In genomic region chr10:55424943-55425342, GRCm38 (mm10) we compare ENCODE assay signal across 12 mouse cellular contexts.
"Had no signal": no experiment of that assay in that cellular context is flagged by ENCODE, and none has a peak within 500 bp of the region (broad histone marks: within the 10 kb centered on the region; RNA-seq: fewer than 3 reads in every experiment).

No protein-coding gene starts in this region.

- H3K27me3 ChIP-seq: kidney, embryonic 15.5 days; limb, embryonic 12.5 days; liver, embryonic 12.5 days; midbrain, embryonic 12.5 days had no signal

- H3K36me3 ChIP-seq: kidney, embryonic 15.5 days; limb, embryonic 12.5 days; liver, embryonic 12.5 days; midbrain, embryonic 12.5 days had no signal

- H3K27ac ChIP-seq: kidney, embryonic 15.5 days; limb, embryonic 12.5 days; liver, embryonic 12.5 days; midbrain, embryonic 12.5 days had no signal

- H3K4me3 ChIP-seq: kidney, embryonic 15.5 days; limb, embryonic 12.5 days; liver, embryonic 12.5 days; midbrain, embryonic 12.5 days had no signal

- H3K4me2 ChIP-seq: kidney, embryonic 15.5 days; limb, embryonic 12.5 days; liver, embryonic 12.5 days; midbrain, embryonic 12.5 days had no signal

- H3K9ac ChIP-seq: kidney, embryonic 15.5 days; limb, embryonic 12.5 days; liver, embryonic 12.5 days; midbrain, embryonic 12.5 days had no signal

- DNase-seq: kidney, adult 18-20 months; kidney, postnatal 25 days; layer of hippocampus, adult 9-11 months; layer of hippocampus, postnatal 36 days; right cerebral cortex, adult 18-20 months; right cerebral cortex, postnatal 25 days; thymus, postnatal 36 days had no signal

- H3K9me3 ChIP-seq: kidney, embryonic 15.5 days; limb, embryonic 12.5 days; liver, embryonic 12.5 days; midbrain, embryonic 12.5 days had no signal

- ATAC-seq: liver, embryonic 12.5 days; midbrain, embryonic 16.5 days had no signal

- H3K4me1 ChIP-seq: kidney, embryonic 15.5 days; limb, embryonic 12.5 days; liver, embryonic 12.5 days; midbrain, embryonic 12.5 days had no signal
